Mouse (Mus musculus) embryonic facial prominence, embryonic 15.5 days (tissue): ENCODE measurements around the gene Skp2. TPM values are rescaled to one million over a fixed set of nuclear protein-coding genes. Genes with fewer than 3 reads are reported as not detected.
A peak's percentile ranks its signal among the peaks of the same experiment; 100 is the strongest.

Experiments used
- ATAC-seq: fragments of 200-750 bp; cut with Nextera tagmentation; 2 replicates; pipeline ENCODE4 v1.8.0; 2017; ENCODE audit warnings: low read depth, moderate TSS enrichment; ENCODE audit not compliant: insufficient number of reproducible peaks, low FRiP score, low TSS enrichment
- H3K27ac ChIP-seq: fragments of 300-500 bp; sonication (generic); replicated peaks from 2 replicates; pipeline ENCODE4 v1.5.1; 2015; ENCODE audit warnings: mild to moderate bottlenecking, inconsistent platforms
- H3K27me3 ChIP-seq: fragments of 300-500 bp; sonication (generic); 2 replicates; pipeline ENCODE4 v1.6.1; 2015; ENCODE audit warnings: inconsistent platforms
- H3K36me3 ChIP-seq: fragments of 300-500 bp; sonication (generic); 2 replicates; pipeline ENCODE4 v1.6.1; 2015; ENCODE audit warnings: mild to moderate bottlenecking, inconsistent platforms
- H3K4me1 ChIP-seq: fragments of 300-500 bp; sonication (generic); 2 replicates; pipeline ENCODE4 v1.6.1; 2015; ENCODE audit warnings: inconsistent platforms
- H3K4me2 ChIP-seq: fragments of 300-500 bp; sonication (generic); replicated peaks from 2 replicates; pipeline ENCODE4 v1.6.1; 2015; ENCODE audit warnings: mild to moderate bottlenecking, inconsistent platforms
- H3K4me3 ChIP-seq: fragments of 300-500 bp; sonication (generic); replicated peaks from 2 replicates; pipeline ENCODE4 v1.5.1; 2015; ENCODE audit warnings: mild to moderate bottlenecking, inconsistent platforms
- H3K9ac ChIP-seq: fragments of 300-500 bp; sonication (generic); 2 replicates; pipeline ENCODE4 v1.6.1; 2015; ENCODE audit warnings: inconsistent platforms
- H3K9me3 ChIP-seq: fragments of 300-500 bp; sonication (generic); replicated peaks from 2 replicates; pipeline ENCODE4 v1.6.1; 2016; ENCODE audit warnings: inconsistent platforms
- WGBS: fragments of 180-500 bp; shearing (Covaris S2); methylation state at CpG from one replicate; pipeline ENCODE4 v1.1.7; 2015; 5-methylcytosine and 5-hydroxymethylcytosine counted together
- polyA plus RNA-seq: library from polyadenylated mRNA; unstranded; fragments of >200 nt; fragmentation: Nextera tagmentation; extraction: Ambion mirVana; gene quantifications from 2 replicates; pipeline ENCODE4 v1.2.1, GENCODE M21; 2015

The Skp2 gene
- polyA plus RNA-seq, 1 experiment from 2014 or later: 64.2 TPM

DNA sequence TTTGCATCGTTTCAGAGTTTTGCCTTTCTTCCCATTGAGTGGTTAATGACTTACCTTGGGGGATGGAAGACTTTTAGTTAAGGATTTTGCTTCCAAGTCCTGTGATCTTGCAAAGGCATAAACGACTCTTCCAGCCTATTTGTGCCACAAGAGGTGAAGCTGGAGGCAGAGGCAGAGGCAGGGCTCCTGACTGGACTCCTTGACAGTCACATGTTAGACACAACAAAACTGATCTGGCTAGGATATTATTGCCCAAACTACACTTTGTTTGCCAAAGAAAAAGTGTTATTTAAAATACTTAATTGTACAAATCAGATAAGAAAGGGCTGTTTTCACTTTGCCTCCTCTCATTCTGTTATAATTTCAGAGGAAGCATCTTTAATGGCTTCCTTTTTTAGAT lies 81.1 kb downstream of the Skp2 start:
- no peaks in the 10 kb centered on the region for H3K9me3 ChIP-seq
- no peak overlapping the region for H3K4me3 ChIP-seq
- no peaks in the 10 kb centered on the region for H3K36me3 ChIP-seq
- H3K4me1 ChIP-seq: peaks cover 43% of the 10 kb centered on the region
- no peak overlapping the region for H3K9ac ChIP-seq
- no peak overlapping the region for H3K27ac ChIP-seq
- H3K4me2 ChIP-seq: no peak overlapping the region
- no peaks in the 10 kb centered on the region for H3K27me3 ChIP-seq
- ATAC-seq: no peak
- WGBS: 20% methylated on average over 2 of the region's 2 CpGs

DNA sequence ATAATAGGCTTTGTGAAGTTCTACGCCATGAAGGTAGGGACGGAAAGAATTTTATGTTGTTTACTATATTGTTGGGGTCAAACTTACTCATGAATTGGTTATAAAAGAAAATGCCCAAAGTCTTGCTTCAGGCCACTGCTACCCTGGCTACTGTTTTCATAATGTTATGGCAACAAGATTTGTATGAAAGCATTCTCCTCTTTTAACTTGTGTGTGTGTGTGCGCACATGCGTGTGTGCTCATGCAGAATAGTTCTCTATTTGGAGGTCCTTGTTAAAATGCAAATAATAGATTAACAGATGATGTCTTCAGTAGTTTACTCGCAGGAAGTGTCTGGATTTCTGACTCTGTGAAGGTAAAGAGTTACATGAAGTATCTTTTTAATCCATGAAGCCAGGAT lies 81.5 kb downstream of the Skp2 start:
- H3K4me3 ChIP-seq: peak overlapping the region; percentile 93
- peaks cover 40% of the 10 kb centered on the region for H3K4me1 ChIP-seq
- H3K27ac ChIP-seq: no peak overlapping the region
- ATAC-seq: no peak
- no peak overlapping the region for H3K9ac ChIP-seq
- H3K27me3 ChIP-seq: 0 out of 2 replicates have a peak, but pooled peaks cover 3% of the 10 kb centered on the region
- 81% methylated on average over 5 of the region's 5 CpGs for WGBS
- H3K36me3 ChIP-seq: no peaks in the 10 kb centered on the region
- no peak overlapping the region for H3K4me2 ChIP-seq
- no peaks in the 10 kb centered on the region for H3K9me3 ChIP-seq

DNA sequence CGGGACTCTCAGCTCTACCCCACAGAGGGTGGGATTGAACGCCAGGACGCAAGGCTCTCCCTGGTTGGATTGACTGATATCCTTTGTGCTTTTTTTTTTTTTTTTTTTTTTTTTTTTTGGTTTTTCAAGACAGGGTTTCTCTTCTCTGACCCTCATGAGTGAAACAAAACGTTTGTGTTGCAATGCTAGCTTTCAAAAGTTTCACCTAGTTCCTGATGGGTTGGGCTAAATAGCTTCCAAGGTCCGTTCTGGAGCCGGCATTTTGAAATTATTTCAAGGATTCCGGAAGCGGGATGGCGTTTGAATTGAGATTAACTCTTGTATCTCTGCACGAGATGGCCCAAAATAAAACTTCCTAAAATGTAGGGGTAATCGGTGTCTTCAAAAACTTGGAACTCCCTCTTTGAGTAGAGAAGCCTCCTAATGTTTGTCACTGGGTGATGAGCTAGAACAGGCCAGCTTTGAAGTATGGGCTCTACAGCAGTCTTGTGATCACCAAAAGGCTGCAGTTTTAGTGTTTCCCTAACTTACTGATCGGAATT lies 82.1 kb downstream of the Skp2 start:
- H3K4me1 ChIP-seq: peaks cover 40% of the 10 kb centered on the region
- WGBS: 43% methylated on average over 12 of the region's 12 CpGs
- H3K9ac ChIP-seq: no peak overlapping the region
- no peaks in the 10 kb centered on the region for H3K9me3 ChIP-seq
- ATAC-seq: no peak
- 0 out of 2 replicates have a peak, but pooled peaks cover 3% of the 10 kb centered on the region for H3K27me3 ChIP-seq
- peak overlapping the region; percentile 93 for H3K27ac ChIP-seq
- H3K4me2 ChIP-seq: peak overlapping the region; percentile 67
- H3K4me3 ChIP-seq: peak overlapping the region; percentile 93
- no peaks in the 10 kb centered on the region for H3K36me3 ChIP-seq

DNA sequence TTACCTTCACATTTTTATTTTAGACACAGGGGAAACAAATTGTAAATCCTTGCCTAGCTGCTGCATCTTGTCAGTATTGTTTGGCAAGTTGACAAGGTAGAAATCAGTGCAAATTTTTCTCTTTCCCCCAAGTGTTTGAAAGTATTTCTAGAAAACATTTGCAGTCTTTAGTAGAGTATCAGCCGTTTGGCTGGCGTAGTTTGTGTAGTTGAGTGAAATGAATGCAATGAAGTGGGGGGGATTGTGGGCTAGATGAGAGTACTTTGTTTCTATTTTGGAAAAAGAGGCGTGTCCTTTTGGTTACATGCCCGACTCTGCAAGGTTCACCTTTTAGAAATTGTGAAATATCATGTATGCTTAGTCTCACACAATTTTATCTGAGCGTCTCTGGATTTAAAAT lies 82.6 kb downstream of the Skp2 start:
- H3K4me2 ChIP-seq: peak overlapping the region; percentile 67

DNA sequence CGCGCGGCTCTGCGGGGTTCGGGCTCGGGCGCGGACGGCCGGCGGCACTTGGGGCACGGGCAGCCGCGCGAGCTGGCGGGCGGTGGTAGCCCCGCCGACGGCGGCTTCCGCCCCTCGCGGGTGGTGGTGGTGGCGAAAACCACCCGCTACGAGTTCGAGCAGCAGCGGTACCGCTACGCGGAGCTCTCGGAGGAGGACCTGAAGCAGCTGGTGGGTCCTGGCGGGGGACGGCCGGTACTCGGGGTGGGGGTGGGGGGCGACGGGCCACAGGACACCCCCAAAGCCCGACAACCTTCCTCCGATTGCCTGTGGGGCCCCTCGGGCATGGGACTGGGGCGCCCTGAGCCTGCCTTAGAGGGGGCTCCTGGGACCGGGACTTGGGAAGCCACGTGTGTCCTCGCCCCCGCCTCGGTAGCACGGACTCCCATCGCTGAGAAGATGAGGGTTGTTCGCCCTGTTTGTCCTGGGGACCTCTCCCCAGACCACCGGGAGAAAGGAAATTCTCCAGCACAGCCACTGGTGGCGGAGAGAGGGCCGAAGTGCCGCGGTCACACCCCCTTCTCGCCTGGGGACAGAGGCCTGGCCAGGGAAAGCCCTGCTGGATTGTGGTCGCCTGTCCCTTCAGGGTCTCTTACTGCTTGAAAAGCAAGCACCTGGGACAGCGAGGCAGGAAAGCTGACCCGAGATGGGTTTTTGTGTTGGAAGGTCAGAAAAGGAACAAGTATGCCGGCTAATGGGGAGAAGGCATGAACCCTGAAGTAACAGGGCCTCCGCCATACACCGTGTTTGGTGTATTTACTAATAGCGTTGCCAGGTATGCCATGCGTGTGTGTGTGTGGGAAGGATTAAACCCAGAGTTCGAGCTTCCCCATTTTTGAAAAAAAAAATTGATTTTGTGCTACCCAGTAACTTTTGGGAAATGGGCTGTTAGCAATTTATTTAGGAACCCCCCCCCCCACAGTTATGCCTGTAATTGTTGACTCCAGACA lies 83.4 kb downstream of the Skp2 start:
- H3K4me3 ChIP-seq: peak overlapping the region; percentile 93
- H3K36me3 ChIP-seq: no peaks in the 10 kb centered on the region
- peak overlapping the region; percentile 81 for H3K9ac ChIP-seq
- H3K4me2 ChIP-seq: peak overlapping the region; percentile 67
- H3K4me1 ChIP-seq: peaks cover 40% of the 10 kb centered on the region
- no peaks in the 10 kb centered on the region for H3K9me3 ChIP-seq
- peak; percentile 53 for ATAC-seq
- peak overlapping the region; percentile 93 for H3K27ac ChIP-seq
- H3K27me3 ChIP-seq: 0 out of 2 replicates have a peak, but pooled peaks cover 3% of the 10 kb centered on the region
- WGBS: under 1% methylated on average over 60 of the region's 66 CpGs

More for the DNA sequence above, 82.6 kb downstream of the Skp2 start:
- Histone ChIP-seq H3K4me3 (peak overlapping the region; percentile 93), H3K36me3 (no peaks in the 10 kb centered on the region), H3K27ac (peak overlapping the region; percentile 93), H3K4me1 (peaks cover 40% of the 10 kb centered on the region), H3K9me3 (no peaks in the 10 kb centered on the region), H3K9ac (no peak overlapping the region), H3K27me3 (0 out of 2 replicates have a peak, but pooled peaks cover 3% of the 10 kb centered on the region)
- 13% methylated on average over 5 of the region's 5 CpGs for WGBS
- no peak for ATAC-seq

DNA sequence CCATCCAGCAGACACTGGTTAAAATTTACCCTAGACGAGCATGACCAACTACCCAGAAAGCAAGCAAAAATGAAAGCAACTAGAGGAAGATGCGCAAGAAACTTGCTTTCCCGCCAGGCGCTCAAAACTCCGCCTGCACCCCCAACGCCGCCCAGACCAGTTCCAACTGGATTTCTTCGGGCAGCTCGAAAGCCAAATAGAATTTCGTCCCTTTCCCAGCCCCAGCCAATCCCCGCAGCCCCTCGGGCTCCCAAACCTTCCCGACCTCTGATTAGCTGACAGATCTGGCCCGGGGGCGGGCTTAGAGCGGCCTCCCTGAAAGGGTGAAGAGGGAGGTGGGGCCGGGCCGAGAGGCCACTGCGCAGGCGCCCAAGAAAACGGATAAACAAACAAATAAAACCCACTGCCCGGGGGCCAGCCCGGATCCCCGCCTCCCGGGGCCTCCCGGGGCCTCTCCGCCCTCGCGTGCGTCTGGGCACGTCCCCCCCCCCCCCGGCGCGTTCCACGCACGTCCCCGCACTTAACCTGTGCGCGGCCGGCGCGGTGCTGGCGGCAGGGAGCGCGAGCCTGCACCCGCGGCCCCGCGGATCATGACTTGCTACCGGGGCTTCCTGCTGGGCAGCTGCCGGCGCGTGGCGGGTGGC lies 84.2 kb downstream of the Skp2 start, which contains the start of gene Nadk2:
Gene Nadk2 (plus strand): TSS at position 349 of the 644 bp plus-strand sequence.
- WGBS: under 1% methylated on average over 52 of the region's 54 CpGs
- no peaks in the 10 kb centered on the region for H3K36me3 ChIP-seq
- no peaks in the 10 kb centered on the region for H3K9me3 ChIP-seq
- peak within 1 kb of the TSS; percentile 67 for H3K4me2 ChIP-seq
- peaks cover 37% of the 10 kb centered on the region for H3K4me1 ChIP-seq
- peak within 1 kb of the TSS; percentile 93 for H3K4me3 ChIP-seq
- ATAC-seq: peak; percentile 100
- H3K27ac ChIP-seq: peak within 1 kb of the TSS; percentile 93
- H3K27me3 ChIP-seq: 0 out of 2 replicates have a peak, but pooled peaks cover 3% of the 10 kb centered on the region
- H3K9ac ChIP-seq: peak within 1 kb of the TSS; percentile 81

DNA sequence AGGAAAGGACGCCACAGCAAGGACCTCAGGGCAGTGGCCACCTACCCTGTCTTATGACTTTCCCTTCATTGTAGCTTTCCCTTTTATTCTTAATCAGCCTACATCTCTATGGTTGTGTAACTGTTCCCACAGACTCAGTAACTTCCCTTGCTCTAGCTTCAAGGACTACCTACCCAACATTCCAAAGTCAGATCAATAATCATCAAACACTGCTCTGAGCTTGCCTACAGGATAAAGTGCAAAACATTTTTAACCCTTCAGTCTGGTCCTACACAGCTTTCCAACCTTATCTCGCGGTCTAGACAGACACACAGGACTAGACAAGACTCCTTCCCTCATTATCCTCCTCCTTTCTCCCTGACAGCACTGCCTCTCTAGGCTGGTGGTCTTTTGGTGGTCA lies 84.9 kb downstream of the Skp2 start:
- WGBS: 2% methylated on average over 3 of the region's 3 CpGs
- H3K27me3 ChIP-seq: 0 out of 2 replicates have a peak, but pooled peaks cover 3% of the 10 kb centered on the region
- ATAC-seq: no peak
- peak overlapping the region; percentile 93 for H3K27ac ChIP-seq
- H3K4me3 ChIP-seq: peak overlapping the region; percentile 93
- H3K9ac ChIP-seq: peak overlapping the region; percentile 42
- no peaks in the 10 kb centered on the region for H3K9me3 ChIP-seq
- peaks cover 32% of the 10 kb centered on the region for H3K4me1 ChIP-seq
- H3K4me2 ChIP-seq: peak overlapping the region; percentile 67
- no peaks in the 10 kb centered on the region for H3K36me3 ChIP-seq

- Histone ChIP-seq H3K4me1 (peaks cover 23% of the 10 kb centered on the region), H3K9me3 (no peaks in the 10 kb centered on the region), H3K36me3 (no peaks in the 10 kb centered on the region), H3K9ac (no peak overlapping the region), H3K27ac (no peak overlapping the region), H3K4me2 (no peak overlapping the region), H3K4me3 (no peak overlapping the region), H3K27me3 (0 out of 2 replicates have a peak, but pooled peaks cover 3% of the 10 kb centered on the region)
- WGBS: 84% methylated on average over 4 of the region's 4 CpGs
- ATAC-seq: no peak
These were observed 86.3 kb downstream of the Skp2 start for GRCm38 (mm10) chr15:9068881-9069280.

Other genes with a start within 250 kb of the Skp2 start
- gene Ranbp3l, start 187.5 kb downstream of the Skp2 start, polyA plus RNA-seq: 2.4 and 3.0 TPM in 2 replicates
- 24.5 and 25.2 TPM in 2 replicates for gene Nadk2, start 84.2 kb downstream of the Skp2 start, polyA plus RNA-seq
- 2.2 and 3.3 TPM in 2 replicates for gene Lmbrd2, start 14.9 kb downstream of the Skp2 start, polyA plus RNA-seq
- gene Ugt3a1, start 121.5 kb upstream of the Skp2 start, polyA plus RNA-seq: 0.07 TPM in 1 of 2 replicates, not detected in the other
- not detected in 2 replicates for gene Ugt3a2, start 180.1 kb upstream of the Skp2 start, polyA plus RNA-seq